Mouse (Mus musculus) ES-Bruce4 (cell line): Measurements from ENCODE around the gene Zc3h6.

Experiments used
- CTCF ChIP-seq: IDR thresholded peaks from one replicate; pipeline ENCODE4 v1.8.1; 2011; ENCODE audit warnings: low read depth, low read length
- EP300 ChIP-seq: IDR thresholded peaks from 2 replicates; pipeline ENCODE4 v1.6.1; 2011; ENCODE audit warnings: low read depth, low read length; ENCODE audit not compliant: insufficient read depth
- POLR2A ChIP-seq: IDR thresholded peaks from one replicate; pipeline ENCODE4 v1.8.1; 2011; ENCODE audit warnings: low read length; ENCODE audit not compliant: insufficient read depth

DNA sequence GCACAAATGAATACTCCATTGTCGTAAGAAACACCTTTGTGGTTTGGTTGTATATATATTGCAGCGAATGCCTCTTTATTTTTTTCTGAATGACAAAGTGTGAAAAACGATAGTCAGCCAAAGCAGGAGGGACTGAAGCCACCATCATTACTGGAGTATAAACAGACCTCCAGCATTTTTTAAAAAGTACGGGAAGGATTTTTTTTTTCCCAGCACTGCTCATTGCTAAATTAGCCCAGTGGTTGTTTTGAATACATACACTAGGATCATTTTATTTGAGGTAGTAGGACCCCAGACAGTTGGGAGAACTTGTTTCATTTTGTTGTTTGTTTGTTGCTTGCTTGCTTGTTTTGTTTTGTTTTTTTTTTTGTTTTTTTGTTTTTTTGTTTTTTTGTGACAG, 8.4 kb downstream of the Zc3h6 start:
- no peak for TF ChIP-seq CTCF
- no peak for TF ChIP-seq POLR2A
- no peak for TF ChIP-seq EP300
